In genomic region chr4:8084954-8085639, GRCm38 (mm10) we compare ENCODE assay signal across 8 mouse cellular contexts.
DNase-seq lines count a peak whose midpoint lies in the region; ATAC-seq and TF ChIP-seq lines count a peak whose summit lies in the region.

No protein-coding gene starts in this region.

- in situ Hi-C loops in Patski (cut with MboI; ENCODE audit: low pct_unique_long_range_greater_than_20kb) = no loop called here

- peak; percentile 79 for TF ChIP-seq CTCF in Patski (IDR thresholded peaks at IDR 0.05)

- no peaks in the 10 kb centered on the region for H3K27me3 ChIP-seq in Patski
- H3K27me3 ChIP-seq in hindbrain, embryonic 14.5 days (ENCODE audit: control insufficient read depth, insufficient read depth, low read length) = no peaks in the 10 kb centered on the region

- CTCF ChIA-PET in Patski (lab: Charles Lee) = interaction anchor here (1.2 kb wide), 1 partner anchor 20 kb away, joined by 3 read pairs; no protein-coding TSS in a partner anchor

- peak overlapping the region; percentile 25; the same call in 1 of the 2 replicates for H3K4me2 ChIP-seq in hindbrain, embryonic 14.5 days (replicated peaks)

- 32% methylated on average over 16 of the region's 16 CpGs for WGBS in hindbrain, embryonic 14.5 days

- ATAC-seq in Patski = peak; percentile 87
- peak; percentile 87; the same call in 1 of the 2 replicates for ATAC-seq in hindbrain, embryonic 14.5 days (ENCODE audit: low FRiP score)

- H3K4me1 ChIP-seq in hindbrain, embryonic 14.5 days (replicated peaks; ENCODE audit: control insufficient read depth, insufficient read depth, low read length) = no peaks in the 10 kb centered on the region

- H3K9ac ChIP-seq in hindbrain, embryonic 14.5 days = no peak overlapping the region

- H3K27ac ChIP-seq in hindbrain, embryonic 14.5 days = no peak overlapping the region

- no peaks in the 10 kb centered on the region for H3K9me3 ChIP-seq in hindbrain, embryonic 14.5 days (ENCODE audit: control insufficient read depth, low read length)

- H3K4me3 ChIP-seq in hindbrain, embryonic 14.5 days (replicated peaks; ENCODE audit: low read length) = no peak overlapping the region

- no peaks in the 10 kb centered on the region for H3K36me3 ChIP-seq in hindbrain, embryonic 14.5 days (replicated peaks; ENCODE audit: control insufficient read depth, insufficient read depth)

- POLR2A ChIA-PET in Patski (lab: Charles Lee) = no interaction called here

- no peak for DNase-seq in Patski (ENCODE audit: low read depth, low spot score)
- peak; percentile 92 to 94 for DNase-seq in cerebellum, postnatal 10 days
- peak; percentile 78 to 81 for DNase-seq in frontal cortex, postnatal 25 days (ENCODE audit: low spot score in 2 of 2)
- peak; percentile 85 for DNase-seq in hindbrain, embryonic 14.5 days (ENCODE audit: low spot score)
- DNase-seq in layer of hippocampus, postnatal 14 days (ENCODE audit: low spot score in 2 of 2) = peak; percentile 71 to 76
- peak; percentile 82 for DNase-seq in lung, postnatal 36 days
- DNase-seq in retina, postnatal 7 days (ENCODE audit: low read depth, low spot score) = peak; percentile 42
- DNase-seq in thymus, postnatal 4 days = peak; percentile 94
